Mouse (Mus musculus) right cerebral cortex, postnatal 4 days (tissue): Measurements from ENCODE around the gene Kmo.

Experiments
- DNase-seq: peaks from one replicate; pipeline ENCODE4 v3.0.0-alpha.2; 2022

Kmo gene

GRCm38 (mm10) chr1:175632470-175632869 lies 12.3 kb downstream of the Kmo start:
- no peak for DNase-seq

- DNase-seq, result no peak
Measured at GRCm38 (mm10) chr1:175637677-175638076, 17.5 kb downstream of the Kmo start.

DNA sequence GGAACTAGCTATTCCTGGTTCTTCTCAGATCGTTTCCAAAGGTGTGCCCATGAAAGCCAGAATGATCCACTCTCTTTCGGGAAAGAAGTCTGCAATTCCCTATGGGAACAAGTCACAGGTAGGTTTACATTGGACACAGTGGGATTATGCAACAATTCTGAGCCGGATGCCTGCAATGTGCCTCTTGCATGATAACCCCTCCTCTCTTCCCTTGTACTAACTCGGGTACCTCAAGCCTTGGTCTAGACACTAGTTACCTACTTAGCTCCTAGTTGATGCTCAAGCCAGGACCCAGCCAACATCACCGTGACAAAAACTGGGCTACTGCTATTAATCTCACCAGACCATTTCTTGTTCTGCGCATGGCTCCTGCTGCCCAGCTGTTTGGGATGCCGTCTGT lies 18.9 kb downstream of the Kmo start:
- no peak for DNase-seq

GRCm38 (mm10) chr1:175640435-175641150 lies 20.4 kb downstream of the Kmo start:
- no peak for DNase-seq

- DNase-seq, result no peak
Measured at GRCm38 (mm10) chr1:175643496-175644265, 23.5 kb downstream of the Kmo start.

GRCm38 (mm10) chr1:175646952-175647351 lies 26.8 kb downstream of the Kmo start:
- no peak for DNase-seq

DNA sequence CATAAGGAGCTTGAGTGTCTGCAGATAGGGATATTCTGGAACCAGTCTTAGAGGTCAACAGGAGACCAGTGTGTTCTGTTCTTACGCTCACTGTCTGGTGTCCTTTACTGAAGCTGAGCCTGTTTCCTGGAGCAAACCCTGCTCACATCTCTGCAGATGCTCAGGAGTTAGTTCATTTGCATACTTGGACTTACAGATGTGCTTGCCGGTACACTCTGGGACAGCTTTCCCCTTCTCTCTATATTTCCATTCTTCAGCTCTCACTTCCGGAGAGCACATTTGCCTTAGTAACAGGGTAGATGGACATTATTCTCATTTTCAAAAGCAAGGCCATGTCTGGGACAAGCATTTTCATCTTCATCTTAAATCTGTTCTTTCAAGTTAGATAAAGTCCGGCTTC lies 28.4 kb downstream of the Kmo start:
- DNase-seq, result no peak

DNA sequence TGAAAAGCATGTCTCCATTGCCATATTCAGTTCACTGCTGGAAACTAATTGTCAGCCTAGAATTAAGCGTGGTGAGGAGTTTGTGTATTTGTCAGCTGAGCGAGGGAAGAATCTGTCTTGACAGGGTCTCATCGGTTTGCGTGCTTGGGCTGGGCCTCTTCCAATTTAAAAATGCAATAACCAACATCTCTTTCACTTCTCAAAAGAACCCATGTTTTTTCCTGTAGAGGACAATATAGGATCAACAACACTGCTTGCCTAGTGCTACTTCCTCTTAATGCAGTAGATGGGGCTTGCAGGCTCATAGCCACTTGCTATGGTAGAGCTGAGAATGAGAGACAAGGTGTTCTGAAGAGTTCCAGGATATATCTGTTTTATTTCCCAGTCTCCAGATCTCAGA lies 39.7 kb downstream of the Kmo start:
- DNase-seq, result no peak

- no peak for DNase-seq
Measured at GRCm38 (mm10) chr1:175668666-175669405, 48.7 kb downstream of the Kmo start.

GRCm38 (mm10) chr1:175669456-175669855 lies 49.3 kb downstream of the Kmo start:
- no peak for DNase-seq

DNA sequence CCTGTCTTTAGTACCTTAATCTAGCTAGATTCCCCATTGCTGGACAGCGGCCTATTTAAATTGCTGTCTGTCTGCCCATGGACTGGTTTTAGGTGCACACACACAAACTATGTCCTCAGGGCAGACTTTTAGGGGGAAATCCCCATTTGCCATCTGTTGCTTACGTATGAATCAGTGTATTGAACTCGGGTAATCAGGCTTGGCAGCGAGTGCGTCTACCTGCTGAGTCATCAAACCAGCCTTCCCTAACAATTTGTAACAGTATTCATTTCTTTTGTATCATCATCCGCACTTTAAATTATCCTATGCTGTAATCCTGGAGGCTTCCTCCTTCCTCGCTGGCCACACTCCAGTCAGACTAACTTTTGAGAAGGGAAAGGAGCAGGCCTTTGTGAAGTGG lies 49.9 kb downstream of the Kmo start:
- no peak for DNase-seq

- DNase-seq, result no peak
Measured at GRCm38 (mm10) chr1:175671626-175672025, 51.4 kb downstream of the Kmo start.

DNA sequence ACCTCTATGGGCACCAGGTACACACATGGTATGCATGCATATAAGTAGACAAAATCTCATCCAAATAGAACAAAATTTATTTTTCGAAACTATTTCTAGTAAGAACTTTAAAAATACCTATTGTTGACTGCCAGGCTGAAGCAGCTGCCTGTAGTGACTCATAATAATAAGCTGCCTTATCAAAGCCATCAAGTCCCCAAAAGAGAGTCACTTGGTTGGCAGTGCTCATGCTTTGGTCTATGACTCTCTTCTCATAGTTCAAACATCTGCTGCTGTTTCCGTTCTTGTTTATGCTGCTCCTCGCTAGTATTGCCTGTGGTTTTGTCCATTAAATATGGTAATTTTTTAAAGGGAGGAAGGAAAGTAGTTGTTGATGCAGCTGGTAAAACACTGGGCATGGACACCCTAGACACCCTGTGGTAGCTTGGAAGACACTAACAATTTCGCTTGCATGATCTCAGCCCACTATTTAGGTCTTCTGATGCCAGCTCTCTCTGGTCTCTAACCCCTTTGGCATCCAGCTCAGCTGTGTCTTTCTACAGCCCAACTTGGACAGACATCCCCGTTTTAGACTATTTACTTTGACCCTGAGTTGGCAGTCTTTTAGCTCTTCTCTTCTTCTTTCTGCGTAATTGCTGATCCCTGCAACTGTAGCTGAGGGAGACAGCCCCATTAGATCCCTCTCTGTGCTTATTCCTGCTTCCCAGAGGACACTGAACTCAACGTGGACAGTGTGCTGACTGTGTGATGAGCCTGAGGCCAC lies 53.6 kb downstream of the Kmo start:
- DNase-seq, result no peak

GRCm38 (mm10) chr1:175675116-175675515 lies 54.9 kb downstream of the Kmo start:
- no peak for DNase-seq

DNA sequence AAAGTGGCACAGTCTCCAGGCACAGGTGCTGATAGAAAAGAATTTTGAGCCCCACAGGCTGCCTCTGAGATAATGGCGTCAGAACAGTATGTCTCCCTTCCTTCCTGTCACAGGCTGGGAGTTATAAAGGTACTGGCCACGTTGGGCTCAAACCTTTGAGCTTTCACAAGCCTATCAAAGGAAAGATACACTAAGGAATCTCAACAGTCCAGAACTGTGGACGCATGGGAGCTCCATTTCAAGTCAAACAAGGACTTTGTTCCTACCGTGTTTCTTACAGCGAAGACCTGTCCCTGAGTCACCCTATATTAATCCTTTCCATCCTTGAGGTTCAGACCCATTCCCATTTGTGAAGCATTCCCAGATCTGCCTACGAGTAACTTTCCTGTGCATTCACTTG lies 57.3 kb downstream of the Kmo start:
- no peak for DNase-seq

DNA sequence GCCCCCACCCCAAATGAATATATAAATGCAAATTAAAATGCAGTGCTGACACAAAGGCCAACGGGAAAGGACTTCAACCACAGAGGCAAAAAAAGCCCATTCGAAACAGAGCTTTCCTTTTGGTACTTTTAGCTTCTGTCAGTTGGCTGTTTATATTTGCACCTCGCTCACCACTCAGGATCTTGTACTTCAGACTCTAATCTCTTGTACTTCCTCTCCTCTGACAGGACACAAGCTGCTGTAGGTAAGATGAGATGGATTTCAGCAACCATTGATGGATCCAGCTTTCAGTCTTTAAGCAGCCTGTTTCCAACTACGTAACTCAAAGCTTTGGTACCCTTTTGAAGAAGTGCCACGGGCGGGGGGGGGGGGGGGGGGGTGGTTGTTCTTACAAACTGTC lies 60.8 kb downstream of the Kmo start:
- no peak for DNase-seq

GRCm38 (mm10) chr1:175691686-175692245 lies 71.6 kb downstream of the Kmo start:
- no peak for DNase-seq

- peak; percentile 91 for DNase-seq
Measured at GRCm38 (mm10) chr1:175692246-175692996, 72.2 kb downstream of the Kmo start, which contains the start of the genes Opn3 and Chml. TSS of gene Opn3 (minus strand) at chr1:175692776. TSS of gene Chml (minus strand) at chr1:175692901.

DNA sequence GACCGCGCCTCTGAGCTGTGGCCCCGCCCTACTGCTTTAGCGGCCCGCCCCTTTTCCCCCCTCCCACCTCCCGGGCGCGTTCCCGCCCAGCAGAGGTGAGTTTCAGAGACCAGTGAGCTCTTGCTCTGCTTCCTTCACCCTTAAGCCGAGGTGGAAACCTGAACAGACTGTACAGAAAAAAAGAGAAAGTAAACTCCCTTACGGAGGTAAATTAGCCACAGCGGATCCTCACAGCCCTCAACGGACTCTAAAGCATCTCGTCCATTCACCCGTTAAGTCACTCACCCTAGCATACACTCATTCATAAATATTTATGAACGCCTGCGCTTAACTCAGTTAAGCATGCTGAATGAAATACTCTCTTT lies 72.8 kb downstream of the Kmo start:
- DNase-seq, result no peak

DNA sequence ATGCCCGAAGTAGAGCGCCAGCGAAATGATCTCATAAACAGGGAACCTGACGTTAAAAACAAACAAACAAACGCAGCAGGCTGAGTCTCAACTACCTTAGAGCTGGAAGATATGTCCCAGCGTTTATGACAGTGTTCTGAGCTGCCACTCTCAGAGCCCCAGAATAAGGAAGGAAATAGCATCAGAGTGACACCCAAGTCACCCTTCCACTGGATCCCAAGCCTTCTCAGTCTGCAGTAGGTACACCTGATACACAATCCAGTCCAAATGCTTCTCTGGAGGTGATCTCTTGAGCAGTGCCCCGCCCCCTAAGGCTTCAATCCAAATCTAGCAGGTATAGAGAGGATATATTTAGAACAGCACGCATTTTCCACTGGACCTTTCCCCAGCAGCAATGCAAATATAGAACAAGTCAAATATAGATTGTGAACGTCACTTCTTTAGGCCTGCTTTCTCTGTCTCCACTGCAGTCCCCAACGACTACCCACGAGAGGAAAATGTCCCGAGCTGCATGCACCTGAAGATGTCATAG lies 73.3 kb downstream of the Kmo start:
- DNase-seq, result no peak

- DNase-seq, result no peak
Measured at GRCm38 (mm10) chr1:175698293-175698692, 78.1 kb downstream of the Kmo start, which contains the start of gene Wdr64. TSS of gene Wdr64 (plus strand) at chr1:175698593.
